Mouse (Mus musculus): ENCODE results near the gene Ccr1l1. TPM values are rescaled to one million over a fixed set of nuclear protein-coding genes. Genes with fewer than 3 reads are reported as not detected.

Ccr1l1 gene
- polyA plus RNA-seq, 1 experiment from 2014 or later, result not detected

- no peak for DNase-seq
- Histone ChIP-seq H3K4me1 (ENCODE audit: insufficient read depth) (no peaks in the 10 kb centered on the region), H3K4me2 (no peak overlapping the region), H3K4me3 (ENCODE audit: low read depth, low read length) (no peak overlapping the region), H3K9me3 (ENCODE audit: low read depth, low read length) (no peaks in the 10 kb centered on the region), H3K27ac (ENCODE audit: low read depth) (no peak overlapping the region), H3K27me3 (ENCODE audit: insufficient read depth, low read length) (no peaks in the 10 kb centered on the region), H3K36me3 (ENCODE audit: insufficient read depth) (no peaks in the 10 kb centered on the region), H3K9ac (no peak overlapping the region)
- no peak for TF ChIP-seq CTCF (IDR thresholded peaks at IDR 0.05; ENCODE audit: low read depth)
- no peak; the same call in 1 of the 2 replicates for ATAC-seq (ENCODE audit: insufficient read depth)
- 48% methylated on average over 6 of the region's 6 CpGs for WGBS
Observed at GRCm38 (mm10) chr9:123931761-123932700, 46.2 kb downstream of the Ccr1l1 start.

GRCm38 (mm10) chr9:123930926-123931325 lies 47.3 kb downstream of the Ccr1l1 start:
- Histone ChIP-seq H3K36me3 (ENCODE audit: insufficient read depth) (no peaks in the 10 kb centered on the region), H3K9ac (no peak overlapping the region), H3K9me3 (ENCODE audit: low read depth, low read length) (no peaks in the 10 kb centered on the region; the same call in 1 of the 2 replicates), H3K4me1 (ENCODE audit: insufficient read depth) (no peaks in the 10 kb centered on the region), H3K27me3 (ENCODE audit: insufficient read depth, low read length) (no peaks in the 10 kb centered on the region), H3K4me2 (no peak overlapping the region), H3K4me3 (ENCODE audit: low read depth, low read length) (no peak overlapping the region), H3K27ac (ENCODE audit: low read depth) (no peak overlapping the region)
- no peak for DNase-seq
- TF ChIP-seq CTCF (IDR thresholded peaks at IDR 0.05; ENCODE audit: low read depth), result no peak
- ATAC-seq (ENCODE audit: insufficient read depth), result no peak
- 78% methylated on average over 3 of the region's 3 CpGs for WGBS

DNA sequence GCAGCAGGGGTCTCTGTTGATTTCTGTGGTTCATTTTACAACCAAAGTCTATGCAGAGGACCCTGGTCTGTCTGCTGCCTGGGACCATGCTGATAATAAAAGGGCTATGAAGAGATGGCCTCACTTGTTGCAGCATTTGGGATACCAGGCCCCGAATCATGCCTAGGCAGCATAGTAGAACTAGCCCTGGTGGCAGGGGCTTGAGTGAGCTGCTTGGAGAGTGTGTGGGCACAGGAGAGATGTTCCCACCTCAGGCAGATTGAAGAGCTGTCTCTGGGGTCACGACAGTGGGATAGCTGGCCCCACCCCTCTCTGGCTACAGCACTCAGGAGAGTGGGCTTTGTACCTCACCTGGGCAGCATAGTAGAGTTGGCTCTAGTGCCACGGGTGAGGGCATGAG lies 47.7 kb downstream of the Ccr1l1 start:
- Histone ChIP-seq H3K9ac (no peak overlapping the region), H3K36me3 (ENCODE audit: insufficient read depth) (no peaks in the 10 kb centered on the region), H3K27me3 (ENCODE audit: insufficient read depth, low read length) (no peaks in the 10 kb centered on the region), H3K9me3 (ENCODE audit: low read depth, low read length) (no peaks in the 10 kb centered on the region; the same call in 1 of the 2 replicates), H3K4me3 (ENCODE audit: low read depth, low read length) (no peak overlapping the region), H3K27ac (ENCODE audit: low read depth) (no peak overlapping the region), H3K4me2 (no peak overlapping the region), H3K4me1 (ENCODE audit: insufficient read depth) (no peaks in the 10 kb centered on the region)
- TF ChIP-seq CTCF (IDR thresholded peaks at IDR 0.05; ENCODE audit: low read depth), result no peak
- 78% methylated on average over 3 of the region's 3 CpGs for WGBS
- DNase-seq (no peak), ATAC-seq (ENCODE audit: insufficient read depth) (no peak)

- H3K27ac ChIP-seq (ENCODE audit: low read depth), result no peak overlapping the region
- no peaks in the 10 kb centered on the region for H3K27me3 ChIP-seq (ENCODE audit: insufficient read depth, low read length)
- WGBS, result 47% methylated on average over 4 of the region's 4 CpGs
- no peaks in the 10 kb centered on the region for H3K36me3 ChIP-seq (ENCODE audit: insufficient read depth)
- H3K4me3 ChIP-seq (ENCODE audit: low read depth, low read length), result no peak overlapping the region
- H3K4me1 ChIP-seq (ENCODE audit: insufficient read depth), result no peaks in the 10 kb centered on the region
- ATAC-seq (ENCODE audit: insufficient read depth) (no peak), DNase-seq (no peak)
- H3K9ac ChIP-seq, result no peak overlapping the region
- no peak for TF ChIP-seq CTCF (IDR thresholded peaks at IDR 0.05; ENCODE audit: low read depth)
- H3K9me3 ChIP-seq (ENCODE audit: low read depth, low read length), result no peaks in the 10 kb centered on the region; the same call in 1 of the 2 replicates
- H3K4me2 ChIP-seq, result no peak overlapping the region
Observed at GRCm38 (mm10) chr9:123929936-123930335, 48.3 kb downstream of the Ccr1l1 start.

- Histone ChIP-seq H3K4me2 (no peak overlapping the region), H3K27me3 (ENCODE audit: insufficient read depth, low read length) (no peaks in the 10 kb centered on the region), H3K4me1 (ENCODE audit: insufficient read depth) (no peaks in the 10 kb centered on the region), H3K9ac (no peak overlapping the region), H3K36me3 (ENCODE audit: insufficient read depth) (no peaks in the 10 kb centered on the region), H3K27ac (ENCODE audit: low read depth) (0 out of 2 replicates have a peak overlapping the region, but pooled peaks have one; percentile 13), H3K9me3 (ENCODE audit: low read depth, low read length) (no peaks in the 10 kb centered on the region; the same call in 1 of the 2 replicates), H3K4me3 (ENCODE audit: low read depth, low read length) (no peak overlapping the region)
- peak; percentile 40 for TF ChIP-seq CTCF (IDR thresholded peaks at IDR 0.05; ENCODE audit: low read depth)
- ATAC-seq (ENCODE audit: insufficient read depth), result no peak
- peak; percentile 52 for DNase-seq
- 22% methylated on average over 8 of the region's 8 CpGs for WGBS
Observed at GRCm38 (mm10) chr9:123928759-123929246, 49.4 kb downstream of the Ccr1l1 start.

DNA sequence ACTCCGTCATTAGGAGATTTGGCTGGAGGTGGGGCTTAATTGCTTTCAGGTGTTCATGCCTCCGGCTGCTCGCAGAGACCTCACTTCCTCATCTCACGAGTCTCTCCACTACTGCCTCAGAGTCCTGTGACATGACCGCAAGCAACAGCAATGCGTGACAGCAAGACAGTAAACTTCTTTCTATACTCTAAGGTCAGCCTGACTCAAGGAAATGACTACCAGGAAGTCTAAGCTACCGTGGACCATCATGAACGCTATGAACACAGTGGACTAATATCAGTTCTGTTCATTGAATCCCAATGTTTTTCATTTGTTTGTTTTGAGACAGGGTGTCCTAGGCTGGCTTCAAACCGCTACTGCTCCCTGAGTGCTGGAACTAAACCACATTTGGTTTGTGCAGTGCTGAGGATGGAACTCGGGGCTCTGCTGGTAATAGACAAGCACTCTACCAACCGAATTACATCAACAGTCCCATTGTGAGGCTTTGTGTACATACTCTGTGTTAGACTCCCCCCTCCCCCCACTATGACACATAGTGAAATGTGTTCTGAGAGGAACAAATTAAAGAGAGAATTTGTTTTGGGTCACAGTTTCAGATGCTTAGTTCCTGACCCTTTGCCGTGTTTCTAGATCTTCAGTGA lies 50.0 kb downstream of the Ccr1l1 start:
- Histone ChIP-seq H3K27me3 (ENCODE audit: insufficient read depth, low read length) (no peaks in the 10 kb centered on the region), H3K4me2 (no peak overlapping the region), H3K9me3 (ENCODE audit: low read depth, low read length) (no peaks in the 10 kb centered on the region; the same call in 1 of the 2 replicates), H3K36me3 (ENCODE audit: insufficient read depth) (no peaks in the 10 kb centered on the region), H3K4me3 (ENCODE audit: low read depth, low read length) (no peak overlapping the region), H3K4me1 (ENCODE audit: insufficient read depth) (no peaks in the 10 kb centered on the region), H3K27ac (ENCODE audit: low read depth) (no peak overlapping the region), H3K9ac (no peak overlapping the region)
- 64% methylated on average over 12 of the region's 12 CpGs for WGBS
- TF ChIP-seq CTCF (IDR thresholded peaks at IDR 0.05; ENCODE audit: low read depth), result no peak
- DNase-seq (no peak), ATAC-seq (ENCODE audit: insufficient read depth) (no peak)
